Mouse (Mus musculus) thymus, adult 2 months (tissue): ENCODE results near the gene 4932438H23Rik.

Experiments
- CTCF ChIP-seq: fragments of 200-500 bp; IDR thresholded peaks from 2 replicates; pipeline ENCODE4 v1.5.1; 2012; ENCODE audit warnings: mild to moderate bottlenecking, control low read depth, low read length, moderate library complexity, borderline replicate concordance; ENCODE audit not compliant: control insufficient read depth, poor library complexity, insufficient read depth; ENCODE audit errors: extremely low read depth
- POLR2A ChIP-seq: fragments of 200-500 bp; IDR thresholded peaks from 2 replicates; pipeline ENCODE4 v1.6.1; 2012; ENCODE audit warnings: mild to moderate bottlenecking, low read length, control low read depth, moderate library complexity; ENCODE audit not compliant: control insufficient read depth, poor library complexity, insufficient read depth; ENCODE audit errors: extremely low read depth

GRCm38 (mm10) chr16:91010581-91011020 is 84.3 kb downstream of the 4932438H23Rik start:
- TF ChIP-seq CTCF (no peak), POLR2A (no peak)
